Mouse (Mus musculus): ENCODE measurements around the gene Tprgl.

Gene Tprgl

DNA sequence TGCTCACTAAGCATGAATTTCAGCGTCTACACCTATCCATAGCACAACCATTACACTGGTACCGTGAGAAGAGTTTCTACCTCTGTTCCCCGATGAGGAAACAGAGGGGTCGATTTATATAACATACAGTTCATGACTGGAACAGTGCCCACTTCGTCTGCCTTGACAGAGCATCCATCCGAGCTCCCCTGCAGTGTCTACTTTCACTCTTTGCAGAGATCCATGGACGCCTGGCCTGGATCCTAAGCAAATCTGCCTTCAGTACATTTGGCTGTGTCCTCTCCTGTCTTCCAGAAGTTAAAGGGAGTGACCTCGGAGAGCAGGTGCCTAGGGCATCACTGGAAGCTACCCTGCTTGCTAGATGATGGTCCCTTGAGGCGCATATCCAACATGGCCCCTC is 41.3 kb downstream of the Tprgl start:
- no peak for DNase-seq (ENCODE audit: low read depth)

GRCm38 (mm10) chr4:154118782-154119181 is 41.7 kb downstream of the Tprgl start:
- DNase-seq (ENCODE audit: low read depth) = no peak

- DNase-seq (ENCODE audit: low read depth) = no peak
These were observed 44.0 kb downstream of the Tprgl start for GRCm38 (mm10) chr4:154116421-154116820.

GRCm38 (mm10) chr4:154109850-154110243 is 50.6 kb downstream of the Tprgl start:
- no peak for DNase-seq (ENCODE audit: low read depth)

DNA sequence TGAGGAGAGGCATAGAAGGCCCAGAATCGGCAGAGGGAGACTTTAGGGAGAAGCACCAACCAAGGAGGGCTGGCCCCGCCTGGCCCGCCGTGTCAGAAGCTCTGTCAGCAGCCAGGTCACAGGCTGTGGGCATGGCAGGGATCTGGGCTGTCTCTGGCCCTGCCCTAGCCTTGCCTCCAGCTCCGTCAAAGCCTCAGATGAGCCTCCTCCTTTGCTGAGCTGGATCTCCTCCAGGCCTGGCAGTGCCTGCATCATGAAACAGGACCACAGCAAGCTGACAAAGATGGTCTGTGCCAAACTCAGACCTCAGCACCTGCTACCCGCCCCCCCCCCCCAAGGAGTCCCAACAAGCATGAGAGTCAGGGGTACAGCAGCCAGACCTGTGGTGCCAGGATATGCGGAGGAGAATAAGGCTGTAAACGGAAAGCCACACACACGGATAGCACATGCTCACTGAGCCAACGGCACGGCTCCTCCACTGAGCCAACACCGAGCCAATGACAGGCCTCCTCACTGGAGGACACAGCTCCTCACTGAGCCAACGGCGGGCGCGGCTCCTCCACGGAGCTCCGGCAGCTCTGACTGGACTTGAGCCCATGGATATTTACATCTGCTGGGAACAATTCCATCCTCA is 51.1 kb downstream of the Tprgl start:
- DNase-seq (ENCODE audit: low read depth) = no peak

Measured in c-Kit-positive CD71-positive TER-119-negative erythroid progenitor cells, embryonic 14.5 days (primary cell).